ENCODE assay signal across 10 mouse cellular contexts in the genomic region with DNA sequence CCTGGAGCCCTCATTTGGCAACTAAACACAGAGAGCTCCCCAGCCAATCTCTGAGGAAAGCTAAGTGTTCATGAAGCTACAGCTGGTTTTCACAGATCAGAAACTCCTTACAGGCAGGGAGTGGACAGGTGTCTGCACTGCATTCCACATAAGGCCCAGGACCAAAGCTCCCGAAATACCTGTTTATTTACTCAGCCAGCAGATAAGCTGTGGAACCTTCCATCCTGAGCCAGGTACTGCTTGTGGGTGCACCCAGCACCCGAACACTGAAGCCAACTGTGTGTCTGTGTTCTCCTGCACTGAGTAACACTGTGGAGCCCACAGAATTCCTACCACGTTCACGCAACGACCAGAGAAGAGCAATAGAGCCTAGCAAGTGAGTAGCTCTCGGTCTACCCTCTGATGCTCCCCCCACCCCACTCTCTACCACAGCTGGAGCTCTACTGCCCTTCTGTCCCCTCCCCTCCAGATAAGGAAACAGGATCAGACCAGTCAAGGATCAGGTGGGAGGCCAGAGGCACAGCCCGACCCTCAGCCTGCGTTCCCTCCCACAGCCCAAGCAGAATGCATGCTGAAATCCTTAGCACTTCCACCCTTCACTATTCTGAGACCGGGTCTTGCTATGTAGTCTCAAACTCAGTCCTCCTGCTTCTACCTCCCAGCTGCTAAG. TPM values are rescaled to one million over a fixed set of nuclear protein-coding genes. Genes with fewer than 3 reads are reported as not detected.
DNase-seq lines count a peak whose midpoint lies in the region; ATAC-seq and TF ChIP-seq lines count a peak whose summit lies in the region.
"Had no signal": no experiment of that assay in that cellular context is flagged by ENCODE, and none has a peak within 500 bp of the region (broad histone marks: within the 10 kb centered on the region; RNA-seq: fewer than 3 reads in every experiment).

No protein-coding gene starts in this region.

- H3K36me3 ChIP-seq in embryonic facial prominence, embryonic 15.5 days: no peaks in the 10 kb centered on the region
- no peaks in the 10 kb centered on the region for H3K36me3 ChIP-seq in hindbrain, embryonic 15.5 days
- no peaks in the 10 kb centered on the region for H3K36me3 ChIP-seq in midbrain, embryonic 14.5 days (ENCODE audit: control insufficient read depth, insufficient read depth, low read length)
- H3K36me3 ChIP-seq in thymus, adult 2 months (ENCODE audit: control insufficient read depth, insufficient read depth, low read length): no peaks in the 10 kb centered on the region

- 62% methylated on average over 9 of the region's 9 CpGs for WGBS in embryonic facial prominence, embryonic 15.5 days
- 77% methylated on average over 9 of the region's 9 CpGs for WGBS in hindbrain, embryonic 15.5 days
- 85% methylated on average over 9 of the region's 9 CpGs for WGBS in midbrain, embryonic 14.5 days
- 93% methylated on average over 9 of the region's 9 CpGs for WGBS in thymus, adult 2 months

- TF ChIP-seq POLR2A in thymus, adult 2 months (IDR thresholded peaks at IDR 0.05; ENCODE audit: control insufficient read depth, extremely low read depth, insufficient read depth, low read length, poor library complexity): no peak

- DNase-seq in layer of hippocampus, adult 2 months (ENCODE audit: low spot score in 2 of 2): no peak
- no peak for DNase-seq in layer of hippocampus, adult 8-10 months (ENCODE audit: low spot score in 2 of 2)
- DNase-seq in midbrain, embryonic 14.5 days: no peak
- DNase-seq in ovary, adult 18-20 months (ENCODE audit: low spot score): no peak
- DNase-seq in thymus, adult 2 months: no peak
- DNase-seq: cerebellum, adult 18-20 months; lung, postnatal 36 days had no signal

- no peak overlapping the region for H3K4me3 ChIP-seq in layer of hippocampus, adult 2 months
- no peak overlapping the region for H3K4me3 ChIP-seq in embryonic facial prominence, embryonic 15.5 days (replicated peaks)
- no peak overlapping the region for H3K4me3 ChIP-seq in hindbrain, embryonic 15.5 days
- H3K4me3 ChIP-seq in midbrain, embryonic 14.5 days (replicated peaks; ENCODE audit: low read depth, low read length): no peak overlapping the region
- H3K4me3 ChIP-seq in thymus, adult 2 months (ENCODE audit: control insufficient read depth, insufficient read depth, low read length): no peak overlapping the region

- ATAC-seq in embryonic facial prominence, embryonic 15.5 days (ENCODE audit: insufficient number of reproducible peaks, low FRiP score, low TSS enrichment, low read depth): no peak; the same call in 1 of the 2 replicates
- ATAC-seq in hindbrain, embryonic 15.5 days (ENCODE audit: low FRiP score, low read depth): no peak
- ATAC-seq in midbrain, embryonic 14.5 days (ENCODE audit: low FRiP score, low TSS enrichment): peak; percentile 41; the same call in 1 of the 2 replicates
- ATAC-seq in megakaryocyte-erythroid progenitor cell, adult 5-6 weeks (replicated peaks; ENCODE audit: low FRiP score, low TSS enrichment, poor library complexity, severe bottlenecking): no peak

- H3K9me3 ChIP-seq in embryonic facial prominence, embryonic 15.5 days (replicated peaks): no peaks in the 10 kb centered on the region
- H3K9me3 ChIP-seq in hindbrain, embryonic 15.5 days: no peaks in the 10 kb centered on the region
- H3K9me3 ChIP-seq in midbrain, embryonic 14.5 days (ENCODE audit: control insufficient read depth, low read length): no peaks in the 10 kb centered on the region

- peak overlapping the region; percentile 68; the same call in 1 of the 2 replicates for H3K27ac ChIP-seq in layer of hippocampus, adult 2 months
- peak overlapping the region; percentile 56 for H3K27ac ChIP-seq in embryonic facial prominence, embryonic 15.5 days (replicated peaks)
- peak overlapping the region; percentile 73 for H3K27ac ChIP-seq in hindbrain, embryonic 15.5 days (replicated peaks)
- no peak overlapping the region for H3K27ac ChIP-seq in midbrain, embryonic 14.5 days (replicated peaks; ENCODE audit: low read depth, low read length)
- no peak overlapping the region for H3K27ac ChIP-seq in thymus, adult 2 months (ENCODE audit: control insufficient read depth, insufficient read depth, low read length)

- no peak for TF ChIP-seq CTCF in layer of hippocampus, adult 2 months (conservative IDR thresholded peaks at IDR 0.05)
- no peak for TF ChIP-seq CTCF in thymus, adult 2 months (IDR thresholded peaks at IDR 0.05; ENCODE audit: borderline replicate concordance, control insufficient read depth, extremely low read depth, insufficient read depth, low read length, poor library complexity)

- no peaks in the 10 kb centered on the region for H3K27me3 ChIP-seq in embryonic facial prominence, embryonic 15.5 days
- H3K27me3 ChIP-seq in hindbrain, embryonic 15.5 days: no peaks in the 10 kb centered on the region
- H3K27me3 ChIP-seq in midbrain, embryonic 14.5 days (ENCODE audit: control insufficient read depth, insufficient read depth, low read length): no peaks in the 10 kb centered on the region
- no peaks in the 10 kb centered on the region for H3K27me3 ChIP-seq in thymus, adult 2 months (ENCODE audit: control insufficient read depth, insufficient read depth, low read length)

- H3K4me1 ChIP-seq in embryonic facial prominence, embryonic 15.5 days: peaks cover 51% of the 10 kb centered on the region
- H3K4me1 ChIP-seq in hindbrain, embryonic 15.5 days (replicated peaks): peaks cover 47% of the 10 kb centered on the region
- peaks cover 14% of the 10 kb centered on the region; the same call in 1 of the 2 replicates for H3K4me1 ChIP-seq in midbrain, embryonic 14.5 days (ENCODE audit: control insufficient read depth, insufficient read depth, low read length)
- no peaks in the 10 kb centered on the region for H3K4me1 ChIP-seq in thymus, adult 2 months (replicated peaks; ENCODE audit: control insufficient read depth, insufficient read depth, low read length)

- no peak overlapping the region for H3K4me2 ChIP-seq in embryonic facial prominence, embryonic 15.5 days (replicated peaks)
- no peak overlapping the region for H3K4me2 ChIP-seq in hindbrain, embryonic 15.5 days
- no peak overlapping the region for H3K4me2 ChIP-seq in midbrain, embryonic 14.5 days (ENCODE audit: low read length)

- H3K9ac ChIP-seq in embryonic facial prominence, embryonic 15.5 days: no peak overlapping the region
- no peak overlapping the region for H3K9ac ChIP-seq in hindbrain, embryonic 15.5 days
- no peak overlapping the region for H3K9ac ChIP-seq in midbrain, embryonic 14.5 days (replicated peaks; ENCODE audit: low read length)

RNA-seq across cellular contexts. Expression of a gene that starts 9.6 kb away (rescaled TPM):
- total RNA-seq in layer of hippocampus, adult 2 months (2021): 10 to 100 TPM; 14.8 to 17.5 TPM
- total RNA-seq in layer of hippocampus, adult 8-10 months (2022): 10 to 100 TPM; 19.4 to 24.9 (median 22.3) TPM
- polyA plus RNA-seq in embryonic facial prominence, embryonic 15.5 days (2015; fragmentation: Nextera tagmentation; extraction: Ambion mirVana): 22.7 and 24.8 TPM in 2 replicates
- 10.9 and 14.0 TPM in 2 replicates for polyA plus RNA-seq in hindbrain, embryonic 15.5 days (2015; fragmentation: Nextera tagmentation; extraction: Ambion mirVana)
- polyA plus RNA-seq in midbrain, embryonic 14.5 days (2014; fragmentation: Nextera tagmentation; extraction: Ambion mirVana): 7.5 and 13.0 TPM in 2 replicates
- polyA plus RNA-seq in thymus, adult 2 months (2012; rRNA removed): 5.6 and 8.9 TPM in 2 replicates
- total RNA-seq in megakaryocyte-erythroid progenitor cell, adult 5-6 weeks (2014; fragmentation: Nextera tagmentation): 16.9 and 22.1 TPM in 2 replicates
- 4.1 and 7.9 TPM in 2 replicates for total RNA-seq in megakaryocyte-erythroid progenitor cell, adult 5-6 weeks (2017)

Comparison
In these comparisons a context has a peak if more than half of its experiments do, and no peak if none do; other contexts are left out.
1. H3K27ac ChIP-seq: peak in layer of hippocampus, adult 2 months (single experiment), embryonic facial prominence, embryonic 15.5 days (single experiment) and hindbrain, embryonic 15.5 days (single experiment); none in midbrain, embryonic 14.5 days (single experiment) and thymus, adult 2 months (single experiment).